Comparison of ENCODE assay signal across 25 mouse cellular contexts in the genomic region with DNA sequence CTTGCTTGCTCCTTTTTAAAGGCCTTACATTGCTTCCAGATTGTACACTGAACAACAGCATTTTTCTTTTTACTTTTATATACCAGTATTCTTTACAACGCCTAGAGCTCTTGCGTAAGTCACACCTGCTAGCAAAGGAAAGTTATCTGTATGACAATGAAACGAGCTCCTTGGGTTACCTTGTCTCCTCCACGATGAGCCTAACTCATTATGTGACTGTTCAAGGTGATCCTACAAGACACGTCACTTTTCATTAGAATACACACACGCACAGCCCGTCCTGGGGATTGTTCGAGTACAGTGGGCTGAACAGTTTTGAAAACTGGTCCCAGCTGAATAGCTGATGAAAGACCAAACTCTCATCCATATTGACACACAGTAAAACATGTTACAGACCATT.
DNase-seq lines count a peak whose midpoint lies in the region; ATAC-seq lines count a peak whose summit lies in the region.
"Had no signal": no experiment of that assay in that cellular context is flagged by ENCODE, and none has a peak within 500 bp of the region (broad histone marks: within the 10 kb centered on the region; RNA-seq: fewer than 3 reads in every experiment).

No protein-coding gene starts in this region.

- peaks cover 12% of the 10 kb centered on the region for H3K36me3 ChIP-seq in hindbrain, embryonic 13.5 days
- no peaks in the 10 kb centered on the region; the same call in 1 of the 2 replicates for H3K36me3 ChIP-seq in hindbrain, embryonic 11.5 days (ENCODE audit: control insufficient read depth, insufficient read depth, low read length)
- peaks cover 4% of the 10 kb centered on the region for H3K36me3 ChIP-seq in midbrain, embryonic 13.5 days
- H3K36me3 ChIP-seq: heart, embryonic 12.5 days; limb, embryonic 15.5 days; neural tube, embryonic 12.5 days had no signal

- H3K27me3 ChIP-seq in hindbrain, embryonic 13.5 days = no peaks in the 10 kb centered on the region
- H3K27me3 ChIP-seq in hindbrain, embryonic 11.5 days (ENCODE audit: control insufficient read depth, insufficient read depth, low read length) = no peaks in the 10 kb centered on the region
- H3K27me3 ChIP-seq in midbrain, embryonic 13.5 days = no peaks in the 10 kb centered on the region
- H3K27me3 ChIP-seq: CH12.LX; heart, embryonic 12.5 days; limb, embryonic 15.5 days; neural tube, embryonic 12.5 days had no signal

- H3K4me3 ChIP-seq in hindbrain, embryonic 13.5 days = no peak overlapping the region
- H3K4me3 ChIP-seq in hindbrain, embryonic 11.5 days (ENCODE audit: low read depth, low read length) = no peak overlapping the region
- H3K4me3 ChIP-seq in midbrain, embryonic 13.5 days (replicated peaks) = no peak overlapping the region
- H3K4me3 ChIP-seq: heart, embryonic 12.5 days; limb, embryonic 15.5 days; neural tube, embryonic 12.5 days had no signal

- WGBS in hindbrain, embryonic 13.5 days = 65% methylated on average over 8 of the region's 8 CpGs
- WGBS in hindbrain, embryonic 11.5 days = 77% methylated on average over 8 of the region's 8 CpGs
- WGBS in midbrain, embryonic 13.5 days = 60% methylated on average over 8 of the region's 8 CpGs

- no peak for ATAC-seq in hindbrain, embryonic 13.5 days (ENCODE audit: low FRiP score)
- ATAC-seq in hindbrain, embryonic 11.5 days (ENCODE audit: low FRiP score) = no peak
- ATAC-seq in midbrain, embryonic 13.5 days = no peak

- H3K4me1 ChIP-seq in hindbrain, embryonic 13.5 days (replicated peaks) = peaks cover 21% of the 10 kb centered on the region
- no peaks in the 10 kb centered on the region for H3K4me1 ChIP-seq in hindbrain, embryonic 11.5 days (replicated peaks; ENCODE audit: control insufficient read depth, insufficient read depth, low read length)
- H3K4me1 ChIP-seq in midbrain, embryonic 13.5 days (replicated peaks) = peaks cover 19% of the 10 kb centered on the region
- H3K4me1 ChIP-seq: heart, embryonic 12.5 days; limb, embryonic 15.5 days had no signal

- H3K4me2 ChIP-seq in hindbrain, embryonic 13.5 days = no peak overlapping the region
- H3K4me2 ChIP-seq in hindbrain, embryonic 11.5 days (replicated peaks; ENCODE audit: low read depth, low read length) = no peak overlapping the region
- no peak overlapping the region for H3K4me2 ChIP-seq in midbrain, embryonic 13.5 days (replicated peaks)
- H3K4me2 ChIP-seq: heart, embryonic 12.5 days; limb, embryonic 15.5 days; lung, embryonic 14.5 days; neural tube, embryonic 12.5 days had no signal

- no peaks in the 10 kb centered on the region for H3K9me3 ChIP-seq in hindbrain, embryonic 13.5 days
- H3K9me3 ChIP-seq in hindbrain, embryonic 11.5 days (ENCODE audit: control insufficient read depth, low read length) = no peaks in the 10 kb centered on the region
- H3K9me3 ChIP-seq in midbrain, embryonic 13.5 days = no peaks in the 10 kb centered on the region
- H3K9me3 ChIP-seq: heart, embryonic 12.5 days; limb, embryonic 15.5 days; neural tube, embryonic 12.5 days had no signal

- DNase-seq in hindbrain, embryonic 11.5 days (ENCODE audit: low spot score) = no peak
- peak; percentile 44 for DNase-seq in ES-CJ7 (ENCODE audit: low read depth, low spot score)
- peak; percentile 8 for DNase-seq in ZHBTc4 (ENCODE audit: low read depth, low spot score)
- DNase-seq in gastrocnemius, postnatal 10 days = no peak
- no peak for DNase-seq in ovary, postnatal 10 days (ENCODE audit: low spot score)
- DNase-seq: adrenal gland, postnatal 10 days; B cell, adult 2 months; cerebellum, adult 8-10 months; heart, adult 11 months; heart, postnatal 10 days; kidney, adult 2 months; layer of hippocampus, adult 9-11 months; left cerebral cortex, postnatal 4 days; lung, embryonic 14.5 days; right cerebral cortex, adult 18-20 months; thymus, adult 18-20 months; thymus, postnatal 4 days had no signal

- H3K27ac ChIP-seq in hindbrain, embryonic 13.5 days = peak overlapping the region; percentile 69
- no peak overlapping the region for H3K27ac ChIP-seq in hindbrain, embryonic 11.5 days (ENCODE audit: low read depth, low read length)
- peak overlapping the region; percentile 51 for H3K27ac ChIP-seq in midbrain, embryonic 13.5 days
- H3K27ac ChIP-seq: kidney, postnatal 0 days; limb, embryonic 15.5 days; liver, embryonic 14.5 days; neural tube, embryonic 12.5 days had no signal

- H3K9ac ChIP-seq in hindbrain, embryonic 13.5 days = no peak overlapping the region
- no peak overlapping the region for H3K9ac ChIP-seq in hindbrain, embryonic 11.5 days (ENCODE audit: low read depth, low read length)
- no peak overlapping the region for H3K9ac ChIP-seq in midbrain, embryonic 13.5 days (replicated peaks)
- H3K9ac ChIP-seq: heart, embryonic 12.5 days; limb, embryonic 15.5 days; liver, embryonic 14.5 days; lung, embryonic 14.5 days; neural tube, embryonic 12.5 days had no signal

Comparison
In these comparisons a context has a peak if more than half of its experiments do, and no peak if none do; other contexts are left out.
1. DNase-seq: peak in ES-CJ7 (single experiment) and ZHBTc4 (single experiment); none in hindbrain, embryonic 11.5 days (single experiment), gastrocnemius, postnatal 10 days (single experiment) and ovary, postnatal 10 days (single experiment).